Mouse (Mus musculus) CH12.LX (cell line): ENCODE results near the gene Acd. TPM values are rescaled to one million over a fixed set of nuclear protein-coding genes. Genes with fewer than 3 reads are reported as not detected.

Source experiments
- DNase-seq: peaks from one replicate; pipeline ENCODE4 v3.0.0-alpha.2; 2013; ENCODE audit errors: extremely low read depth
- H3K27ac ChIP-seq: 2 replicates; pipeline ENCODE4 v1.5.1; 2012; ENCODE audit warnings: low read depth, mild to moderate bottlenecking, control low read depth, moderate library complexity; ENCODE audit not compliant: insufficient read depth
- H3K27me3 ChIP-seq: replicated peaks from 2 replicates; pipeline ENCODE3; 2012; ENCODE audit warnings: inconsistent platforms
- H3K36me3 ChIP-seq, 2 experiments: replicated peaks in 1 of 2; 2 replicates each; pipeline versions ENCODE3 to v1.6.1; 2012; ENCODE audit warnings: inconsistent platforms in 1 of 2, low read length in 1 of 2, mild to moderate bottlenecking in 1 of 2, mixed read lengths in 1 of 2, moderate library complexity in 1 of 2; ENCODE audit not compliant: control insufficient read depth in 1 of 2, insufficient read depth in 1 of 2
- H3K4me1 ChIP-seq, 2 experiments: 2 replicates each; pipeline ENCODE4 v1.6.1; 2012; ENCODE audit warnings: inconsistent platforms in 1 of 2, moderate library complexity in 1 of 2; ENCODE audit not compliant: insufficient read depth in 2 of 2, control insufficient read depth in 1 of 2
- H3K4me2 ChIP-seq: 2 replicates; pipeline ENCODE4 v1.6.1; 2012; ENCODE audit warnings: low read depth, mild to moderate bottlenecking, control low read depth; ENCODE audit not compliant: poor library complexity, insufficient read depth, severe bottlenecking
- H3K4me3 ChIP-seq, 3 experiments: fragments of 150-350 bp in 1 of 3; sonication (generic) in 1 of 3; replicated peaks in 1 of 3; 2 replicates each; pipeline versions ENCODE3 to v1.5.1; 2011 to 2012; ENCODE audit warnings: low read depth in 2 of 3, low read length in 2 of 3, mild to moderate bottlenecking in 2 of 3, moderate library complexity in 2 of 3, control low read depth in 1 of 3, improper control_type of control experiment in 1 of 3, inconsistent platforms in 1 of 3, mixed read lengths in 1 of 3; ENCODE audit not compliant: poor library complexity in 1 of 3
- H3K79me2 ChIP-seq: replicated peaks from 2 replicates; pipeline ENCODE4 v1.6.1; 2012; ENCODE audit warnings: mild to moderate bottlenecking, moderate library complexity; ENCODE audit not compliant: control insufficient read depth, poor library complexity, insufficient read depth, severe bottlenecking; ENCODE audit errors: extremely low read depth
- H3K9ac ChIP-seq: 2 replicates; pipeline ENCODE4 v1.6.1; 2012; ENCODE audit warnings: low read depth, mild to moderate bottlenecking, control low read depth, moderate library complexity; ENCODE audit not compliant: insufficient read depth
- H3K9me3 ChIP-seq: replicated peaks from 2 replicates; pipeline ENCODE3; 2012; ENCODE audit warnings: low read length, inconsistent platforms, mixed read lengths
- BHLHE40 ChIP-seq: IDR thresholded peaks from 2 replicates; pipeline ENCODE4 v1.6.1; 2011; ENCODE audit warnings: mild to moderate bottlenecking, low read depth, low read length, improper control_type of control experiment
- CHD1 ChIP-seq: IDR thresholded peaks from 2 replicates; pipeline ENCODE4 v1.6.1; 2012; ENCODE audit warnings: low read depth, low read length, improper control_type of control experiment, inconsistent platforms
- E2F4 ChIP-seq: IDR thresholded peaks from 2 replicates; pipeline ENCODE4 v1.6.1; 2011; ENCODE audit warnings: low read depth, low read length, improper control_type of control experiment; ENCODE audit not compliant: insufficient replicate concordance
- ELF1 ChIP-seq: IDR thresholded peaks from 2 replicates; pipeline ENCODE4 v1.6.1; 2014; ENCODE audit warnings: low read depth, mild to moderate bottlenecking, inconsistent platforms, low read length, improper control_type of control experiment
- EP300 ChIP-seq: IDR thresholded peaks from 2 replicates; pipeline ENCODE4 v1.6.1; 2011; ENCODE audit warnings: low read length, improper control_type of control experiment
- HCFC1 ChIP-seq: IDR thresholded peaks from 2 replicates; pipeline ENCODE4 v1.6.1; 2012; ENCODE audit warnings: low read depth, mild to moderate bottlenecking, inconsistent platforms, low read length, improper control_type of control experiment
- KAT2A ChIP-seq: IDR thresholded peaks from 2 replicates; pipeline ENCODE4 v1.6.1; 2012; ENCODE audit warnings: low read length, improper control_type of control experiment, inconsistent platforms; ENCODE audit not compliant: insufficient replicate concordance
- MAZ ChIP-seq: IDR thresholded peaks from 2 replicates; pipeline ENCODE4 v1.6.1; 2012; ENCODE audit warnings: low read depth, mild to moderate bottlenecking, inconsistent platforms, low read length, improper control_type of control experiment, moderate library complexity
- MXI1 ChIP-seq: IDR thresholded peaks from 2 replicates; pipeline ENCODE4 v1.6.1; 2011; ENCODE audit warnings: mild to moderate bottlenecking, low read depth, low read length, improper control_type of control experiment
- MYC ChIP-seq: IDR thresholded peaks from 2 replicates; pipeline ENCODE4 v1.6.1; 2011; ENCODE audit warnings: low read depth, mild to moderate bottlenecking, improper control_type of control experiment, low read length
- PAX5 ChIP-seq: IDR thresholded peaks from 2 replicates; pipeline ENCODE4 v1.6.1; 2012; ENCODE audit warnings: low read length, inconsistent platforms, mixed read lengths
- POLR2A ChIP-seq: IDR thresholded peaks from 2 replicates; pipeline ENCODE4 v1.6.1; 2011; ENCODE audit warnings: low read depth, mild to moderate bottlenecking, improper control_type of control experiment, low read length
- RCOR1 ChIP-seq: conservative IDR thresholded peaks from 2 replicates; pipeline ENCODE4 v1.6.1; 2012; ENCODE audit warnings: low read depth, mild to moderate bottlenecking, inconsistent platforms, low read length, improper control_type of control experiment
- SIN3A ChIP-seq: IDR thresholded peaks from 2 replicates; pipeline ENCODE4 v1.6.1; 2012; ENCODE audit warnings: low read length, improper control_type of control experiment, inconsistent platforms
- SMC3 ChIP-seq: IDR thresholded peaks from 2 replicates; pipeline ENCODE4 v1.6.1; 2011; ENCODE audit warnings: low read depth, low read length, improper control_type of control experiment
- UBTF ChIP-seq: IDR thresholded peaks from 2 replicates; pipeline ENCODE4 v1.6.1; 2012; ENCODE audit warnings: low read depth, mild to moderate bottlenecking, inconsistent platforms, low read length, improper control_type of control experiment, moderate library complexity
- USF2 ChIP-seq: conservative IDR thresholded peaks from 2 replicates; pipeline ENCODE4 v1.6.1; 2011; ENCODE audit warnings: low read depth, low read length, improper control_type of control experiment
- ZNF384 ChIP-seq: IDR thresholded peaks from 2 replicates; pipeline ENCODE4 v1.6.1; 2012; ENCODE audit warnings: low read depth, low read length, improper control_type of control experiment, inconsistent platforms
- dilution Hi-C: fragments of 300-500 bp; cut with MboI; formaldehyde crosslinking; loops from 2 replicates; pipeline ENCODE4 v1.14.3; 2020; ENCODE audit warnings: low sequenced_read_pairs; ENCODE audit not compliant: extremely low pct_unique_long_range_greater_than_20kb, extremely low pct_ligation_motif_present
- in situ Hi-C: fragments of 300-500 bp; cut with MboI; formaldehyde crosslinking; loops from 3 replicates; pipeline ENCODE4 v1.14.3; 2019; ENCODE audit warnings: low sequenced_read_pairs, low pct_ligation_motif_present, low pct_unique_long_range_greater_than_20kb, mixed read lengths
- polyA plus RNA-seq: library from polyadenylated mRNA; unstranded; fragments of >175 nt; gene quantifications from 2 replicates; pipeline ENCODE4 v1.2.1, GENCODE M21; 2012; ENCODE audit warnings: low read depth; ENCODE audit not compliant: insufficient read length
- total RNA-seq, 2 experiments: library from RNA; depleted of rRNA; stranded (reverse); fragments of 300-350 nt in 1 of 2; fragments of >200 nt in 1 of 2; gene quantifications; 2 replicates each; pipeline ENCODE4 v1.2.3; 2012 to 2014

Acd gene
- total and polyA plus RNA-seq, 3 experiments, result 5.2 to 40.0 (median 11.9) TPM

DNA sequence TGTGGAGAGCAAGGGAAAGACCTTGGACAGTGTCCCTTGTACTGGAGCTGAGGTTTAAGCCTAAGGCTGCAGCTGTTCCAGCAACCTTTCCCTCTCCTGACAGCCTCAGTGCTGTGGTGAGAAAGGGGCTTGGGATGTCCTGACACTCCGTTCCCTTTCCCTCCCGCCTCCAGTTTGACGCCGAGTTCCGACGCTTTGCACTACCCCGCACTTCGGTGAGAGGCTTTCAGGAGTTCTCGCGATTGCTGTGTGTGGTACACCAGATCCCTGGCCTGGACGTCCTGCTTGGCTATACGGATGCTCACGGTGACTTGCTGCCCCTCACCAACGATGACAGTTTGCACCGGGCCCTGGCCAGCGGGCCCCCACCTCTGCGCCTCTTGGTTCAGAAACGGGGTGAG, 1.1 kb upstream of the Acd start:
- DNase-seq, result no peak
- H3K4me2 ChIP-seq, result peak overlapping the region; percentile 56
- H3K79me2 ChIP-seq, result no peaks in the 10 kb centered on the region; the same call in 1 of the 2 replicates
- H3K4me1 ChIP-seq, result peaks cover 12 to 42% of the 10 kb centered on the region in 2 experiments
- H3K9me3 ChIP-seq, result no peaks in the 10 kb centered on the region
- H3K9ac ChIP-seq, result peak overlapping the region; percentile 38; the same call in 1 of the 2 replicates
- H3K27me3 ChIP-seq, result no peaks in the 10 kb centered on the region
- peaks cover 42 to 63% of the 10 kb centered on the region in 2 experiments for H3K36me3 ChIP-seq
- H3K4me3 ChIP-seq, result peak overlapping the region; percentile 47 to 56 (median 53)
- TF ChIP-seq KAT2A, result no peak
- no peak for TF ChIP-seq ZNF384
- TF ChIP-seq PAX5, result no peak
- TF ChIP-seq SIN3A, result no peak
- no peak for TF ChIP-seq RCOR1
- no peak for TF ChIP-seq CHD1
- no peak for TF ChIP-seq EP300
- no peak for TF ChIP-seq MAZ
- no peak for TF ChIP-seq BHLHE40
- TF ChIP-seq POLR2A, result no peak; the same call in 1 of the 2 replicates
- TF ChIP-seq SMC3, result no peak
- no peak for TF ChIP-seq E2F4
- TF ChIP-seq, all 38 proteins: peak for 0
- H3K27ac ChIP-seq, result no peak overlapping the region
- dilution Hi-C loops (no loop called here), in situ Hi-C loops (loop anchor here (5.0 to 25.0 kb wide), 2 partner anchors 105 to 335 kb away; no protein-coding TSS in a partner anchor)

DNA sequence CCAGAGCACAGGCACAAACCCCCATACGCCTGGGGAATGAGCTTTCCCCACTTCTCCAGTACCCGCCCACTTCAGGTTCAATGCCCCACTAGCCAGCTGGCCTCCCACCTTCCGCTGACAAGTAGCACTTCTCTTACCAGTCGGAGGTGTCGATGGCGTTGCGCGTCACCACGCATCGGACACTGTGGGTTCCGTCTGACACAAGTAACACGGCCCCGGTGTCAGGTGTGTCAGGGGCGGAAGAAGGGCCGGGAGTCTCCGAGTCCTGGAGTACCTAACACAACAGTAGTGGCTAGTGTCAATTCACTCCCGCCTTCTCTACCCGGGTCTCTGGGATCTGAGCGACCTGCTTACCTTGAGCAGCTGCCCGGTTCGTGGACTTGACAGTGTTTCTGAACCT, 336 bp downstream of the Acd start:
- dilution Hi-C loops, result no loop called here
- in situ Hi-C loops, result loop anchor here (5.0 to 25.0 kb wide), 2 partner anchors 103 to 337 kb away; no protein-coding TSS in a partner anchor
- peak; percentile 85 for TF ChIP-seq SIN3A
- no peak for TF ChIP-seq UBTF
- no peak for TF ChIP-seq USF2
- no peak; the same call in 1 of the 2 replicates for TF ChIP-seq MXI1
- 0 out of 2 replicates have a peak, but pooled peaks have one; percentile 1 for TF ChIP-seq HCFC1
- TF ChIP-seq BHLHE40, result no peak
- no peak for TF ChIP-seq ELF1
- no peak for TF ChIP-seq EP300
- no peak for TF ChIP-seq MYC
- Histone ChIP-seq H3K9me3 (no peaks in the 10 kb centered on the region), H3K4me3 (peak overlapping the region; percentile 77 to 90 (median 85)), H3K4me1 (peaks cover 6 to 29% of the 10 kb centered on the region in 2 experiments; a peak in 3 of 4 replicates), H3K27me3 (no peaks in the 10 kb centered on the region), H3K79me2 (no peaks in the 10 kb centered on the region), H3K4me2 (peak overlapping the region; percentile 85), H3K27ac (peak overlapping the region; percentile 90), H3K9ac (peak overlapping the region; percentile 97), H3K36me3 (peaks cover 55 to 76% of the 10 kb centered on the region in 2 experiments)
- DNase-seq, result peak; percentile 76
